Mouse (Mus musculus): ENCODE measurements around the gene Plcl2.

DNA sequence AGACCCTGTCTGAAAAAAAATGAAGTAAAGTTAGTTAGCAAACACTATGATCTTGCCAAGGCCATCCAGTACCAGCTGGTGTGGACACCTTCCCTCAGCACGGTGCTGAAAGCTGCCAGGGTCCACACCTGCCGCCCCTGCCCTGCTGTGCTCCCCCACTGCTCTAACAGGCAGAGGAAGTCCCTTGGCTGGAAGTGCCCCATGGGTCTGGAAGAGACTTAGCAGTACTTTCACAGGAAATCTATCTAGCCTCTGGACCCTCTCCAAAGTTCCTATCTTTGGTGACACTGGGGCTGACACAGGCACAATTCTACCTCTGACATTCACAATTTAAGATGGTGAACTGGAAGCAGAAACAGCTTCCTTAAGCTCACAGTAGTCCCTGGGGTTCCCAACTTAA lies 227.9 kb downstream of the Plcl2 start:
- no peak for TF ChIP-seq CTCF (IDR thresholded peaks at IDR 0.05; ENCODE audit: control insufficient read depth, insufficient read depth, insufficient read length)
- TF ChIP-seq MYOD1 (IDR thresholded peaks at IDR 0.05; ENCODE audit: control insufficient read depth, insufficient read length, low read depth), result no peak
- no peak for TF ChIP-seq CEBPB (IDR thresholded peaks at IDR 0.05; ENCODE audit: low read depth)
- no peak for TF ChIP-seq FOSL1 (IDR thresholded peaks at IDR 0.05; ENCODE audit: insufficient read depth, low read length, poor library complexity, severe bottlenecking)

Data from C2C12 (cell line).